Comparison of ENCODE assay signal across 28 mouse cellular contexts in genomic region chr1:119634746-119635145, GRCm38 (mm10). TPM values are rescaled to one million over a fixed set of nuclear protein-coding genes. Genes with fewer than 3 reads are reported as not detected.
A peak's percentile ranks its signal among the peaks of the same experiment; 100 is the strongest.
DNase-seq lines count a peak whose midpoint lies in the region; ATAC-seq and TF ChIP-seq lines count a peak whose summit lies in the region.
"Had no signal": no experiment of that assay in that cellular context is flagged by ENCODE, and none has a peak within 500 bp of the region (broad histone marks: within the 10 kb centered on the region; RNA-seq: fewer than 3 reads in every experiment).

No protein-coding gene starts in this region.

- WGBS in kidney, embryonic 15.5 days: 48% methylated on average over 3 of the region's 3 CpGs
- WGBS in heart, embryonic 12.5 days: 41% methylated on average over 3 of the region's 3 CpGs

- no peaks in the 10 kb centered on the region for H3K9me3 ChIP-seq in kidney, embryonic 15.5 days (replicated peaks)
- no peaks in the 10 kb centered on the region for H3K9me3 ChIP-seq in ES-Bruce4 (replicated peaks; ENCODE audit: control insufficient read depth, insufficient read depth, low read length, poor library complexity, severe bottlenecking)
- H3K9me3 ChIP-seq in heart, embryonic 12.5 days (replicated peaks): no peaks in the 10 kb centered on the region
- H3K9me3 ChIP-seq: forebrain, embryonic 10.5 days; heart, embryonic 10.5 days had no signal

- no peak overlapping the region for H3K4me2 ChIP-seq in kidney, embryonic 15.5 days
- H3K4me2 ChIP-seq in heart, embryonic 12.5 days: no peak overlapping the region
- H3K4me2 ChIP-seq: hindbrain, embryonic 14.5 days had no signal

- no peak for TF ChIP-seq CTCF in ES-Bruce4 (IDR thresholded peaks at IDR 0.05; ENCODE audit: low read depth, low read length)

- 0 out of 2 replicates have a peak overlapping the region, but pooled peaks have one; percentile 41 for H3K27ac ChIP-seq in kidney, embryonic 15.5 days
- H3K27ac ChIP-seq in ES-Bruce4 (ENCODE audit: insufficient read depth, low read length): peak overlapping the region; percentile 63; the same call in 1 of the 2 replicates
- H3K27ac ChIP-seq in heart, embryonic 12.5 days (ENCODE audit: poor library complexity, severe bottlenecking): no peak overlapping the region
- H3K27ac ChIP-seq: forebrain, embryonic 10.5 days; gastrocnemius, adult 2 months; heart, adult 2 months; heart, embryonic 10.5 days; hindbrain, embryonic 14.5 days; hindbrain, postnatal 0 days had no signal

- no peak overlapping the region for H3K9ac ChIP-seq in kidney, embryonic 15.5 days
- H3K9ac ChIP-seq in ES-Bruce4 (ENCODE audit: low read depth, poor library complexity, severe bottlenecking): no peak overlapping the region
- H3K9ac ChIP-seq in heart, embryonic 12.5 days: no peak overlapping the region
- H3K9ac ChIP-seq: forebrain, postnatal 0 days; hindbrain, embryonic 14.5 days had no signal

- no peak for DNase-seq in kidney, postnatal 36 days
- DNase-seq in ES-CJ7 (ENCODE audit: low read depth, low spot score) (peak; percentile 87), WW6 (ENCODE audit: low read depth, low spot score) (peak; percentile 36)
- no peak for DNase-seq in gastrocnemius, postnatal 4 days (ENCODE audit: low spot score in 2 of 2)
- DNase-seq: adrenal gland, adult 2 months; adrenal gland, postnatal 14 days; cerebellum, adult 11 months; cerebellum, adult 2 months; cerebellum, adult 9-11 months; cerebellum, postnatal 25 days; embryo, embryonic 11 days; forebrain, postnatal 0 days; gastrocnemius, adult 2 months; gastrocnemius, postnatal 25 days; heart, adult 2 months; kidney, adult 18-20 months had no signal

- H3K4me1 ChIP-seq in kidney, embryonic 15.5 days: peaks cover 15% of the 10 kb centered on the region
- H3K4me1 ChIP-seq in ES-Bruce4 (ENCODE audit: control insufficient read depth, insufficient read depth, low read length): peaks cover 3% of the 10 kb centered on the region
- H3K4me1 ChIP-seq in heart, embryonic 12.5 days (replicated peaks): no peaks in the 10 kb centered on the region; the same call in 1 of the 2 replicates

- TF ChIP-seq POLR2A in ES-Bruce4 (IDR thresholded peaks at IDR 0.05; ENCODE audit: insufficient read depth, low read length): no peak

- no peak for ATAC-seq in kidney, embryonic 15.5 days (replicated peaks; ENCODE audit: low FRiP score)
- no peak for ATAC-seq in heart, embryonic 12.5 days (ENCODE audit: insufficient number of reproducible peaks, low FRiP score)
- ATAC-seq: CD4-positive, CD25-positive, alpha-beta regulatory T cell, adult 4 months; forebrain, embryonic 14.5 days; forebrain, postnatal 0 days; hindbrain, postnatal 0 days; inflammation-experienced regulatory T-cells, adult 6 months; intestine, embryonic 16.5 days had no signal

- H3K4me3 ChIP-seq in kidney, embryonic 15.5 days (replicated peaks): no peak overlapping the region
- no peak overlapping the region for H3K4me3 ChIP-seq in ES-Bruce4 (ENCODE audit: low read depth, low read length)
- H3K4me3 ChIP-seq in heart, embryonic 12.5 days: no peak overlapping the region
- H3K4me3 ChIP-seq: forebrain, embryonic 10.5 days; gastrocnemius, adult 2 months; heart, adult 2 months; heart, embryonic 10.5 days had no signal

- peak; percentile 67; the same call in 1 of the 2 replicates for TF ChIP-seq EP300 in ES-Bruce4 (IDR thresholded peaks at IDR 0.05; ENCODE audit: insufficient read depth, low read depth, low read length)

- H3K27me3 ChIP-seq in kidney, embryonic 15.5 days: no peaks in the 10 kb centered on the region
- H3K27me3 ChIP-seq in ES-Bruce4 (ENCODE audit: control insufficient read depth, insufficient read depth, low read length, poor library complexity, severe bottlenecking): no peaks in the 10 kb centered on the region
- no peaks in the 10 kb centered on the region for H3K27me3 ChIP-seq in heart, embryonic 12.5 days (replicated peaks)

- peaks cover 26% of the 10 kb centered on the region for H3K36me3 ChIP-seq in kidney, embryonic 15.5 days
- peaks cover 6% of the 10 kb centered on the region; the same call in 1 of the 2 replicates for H3K36me3 ChIP-seq in ES-Bruce4 (ENCODE audit: control insufficient read depth, insufficient read depth, low read length, poor library complexity, severe bottlenecking)
- H3K36me3 ChIP-seq in heart, embryonic 12.5 days: peaks cover 13% of the 10 kb centered on the region

RNA-seq across cellular contexts. Expression of gene Epb41l5, which starts 14.1 kb away (rescaled TPM):
- polyA plus RNA-seq in kidney, embryonic 15.5 days (2015; fragmentation: Nextera tagmentation; extraction: Ambion mirVana): 64.0 and 64.2 TPM in 2 replicates
- 48.2 and 49.7 TPM in 2 replicates for polyA plus RNA-seq in ES-Bruce4 (2011; ENCODE audit: insufficient read depth, insufficient read length, low read depth, missing spikeins)
- 22.2 and 23.6 TPM in 2 replicates for polyA plus RNA-seq in heart, embryonic 12.5 days (2016; fragmentation: Nextera tagmentation; extraction: Ambion mirVana)
- total RNA-seq in gastrocnemius, postnatal 4 days (2021): 1 to 10 TPM; 2.7 to 2.9 TPM
- total RNA-seq: granulocyte monocyte progenitor cell, adult 5-6 weeks had no signal

Comparison
In these comparisons a context has a peak if more than half of its experiments do, and no peak if none do; other contexts are left out.
1. DNase-seq: peak in ES-CJ7 (single experiment) and WW6 (single experiment); none in kidney, postnatal 36 days (0 of 2) and gastrocnemius, postnatal 4 days (0 of 2).